Mouse (Mus musculus) neural tube, embryonic 10.5 days (tissue): Measurements from ENCODE around the gene Cyp2d11.
"Not testable (repeated sequence)": the region's sequence is repeated elsewhere in the genome, so short reads cannot be mapped to it uniquely, and the experiment has no call there.

Experiments
- DNase-seq: peaks from one replicate; pipeline ENCODE4 v3.0.0-alpha.2; 2017; ENCODE audit warnings: low spot score; ENCODE audit errors: extremely low spot score

Gene Cyp2d11

GRCm38 (mm10) chr15:82380714-82381062 is 13.1 kb downstream of the Cyp2d11 start:
- no peak for DNase-seq

- DNase-seq: peak; percentile 69
Measured at GRCm38 (mm10) chr15:82379871-82380713, 13.7 kb downstream of the Cyp2d11 start, which contains the start of gene Cyp2d22. Cyp2d22 (minus strand) TSS chr15:82380260.

- DNase-seq: no peak
Measured at GRCm38 (mm10) chr15:82379511-82379870, 14.3 kb downstream of the Cyp2d11 start.

- DNase-seq: no peak
Measured at GRCm38 (mm10) chr15:82378261-82379180, 15.3 kb downstream of the Cyp2d11 start.

- no peak for DNase-seq
Measured at GRCm38 (mm10) chr15:82377701-82378100, 16.1 kb downstream of the Cyp2d11 start.

GRCm38 (mm10) chr15:82376393-82377138 is 17.3 kb downstream of the Cyp2d11 start:
- DNase-seq: no peak

GRCm38 (mm10) chr15:82375855-82376254 is 18.0 kb downstream of the Cyp2d11 start:
- no peak for DNase-seq

- no peak for DNase-seq
Measured at GRCm38 (mm10) chr15:82374437-82374836, 19.4 kb downstream of the Cyp2d11 start.

GRCm38 (mm10) chr15:82372991-82373390 is 20.8 kb downstream of the Cyp2d11 start:
- no peak for DNase-seq

- no peak for DNase-seq
Measured at GRCm38 (mm10) chr15:82372446-82372845, 21.4 kb downstream of the Cyp2d11 start.

- DNase-seq: no peak
Measured at GRCm38 (mm10) chr15:82368851-82369250, 25.0 kb downstream of the Cyp2d11 start.

GRCm38 (mm10) chr15:82368146-82368545 is 25.7 kb downstream of the Cyp2d11 start:
- no peak for DNase-seq

GRCm38 (mm10) chr15:82364561-82364960 is 29.3 kb downstream of the Cyp2d11 start:
- not testable (repeated sequence) for DNase-seq

- DNase-seq: not testable (repeated sequence)
Measured at GRCm38 (mm10) chr15:82363801-82364200, 30.0 kb downstream of the Cyp2d11 start.

- DNase-seq: no peak
Measured at GRCm38 (mm10) chr15:82362234-82362633, 31.6 kb downstream of the Cyp2d11 start.

GRCm38 (mm10) chr15:82361459-82362018 is 32.3 kb downstream of the Cyp2d11 start:
- DNase-seq: no peak

- no peak for DNase-seq
Measured at GRCm38 (mm10) chr15:82358431-82359260, 35.2 kb downstream of the Cyp2d11 start.

GRCm38 (mm10) chr15:82354126-82354945 is 39.5 kb downstream of the Cyp2d11 start, which contains the start of gene Ndufa6:
Ndufa6 (minus strand) TSS chr15:82354322.
- DNase-seq: peak; percentile 96

GRCm38 (mm10) chr15:82353745-82354113 is 40.1 kb downstream of the Cyp2d11 start:
- DNase-seq: no peak
